In the genomic region with DNA sequence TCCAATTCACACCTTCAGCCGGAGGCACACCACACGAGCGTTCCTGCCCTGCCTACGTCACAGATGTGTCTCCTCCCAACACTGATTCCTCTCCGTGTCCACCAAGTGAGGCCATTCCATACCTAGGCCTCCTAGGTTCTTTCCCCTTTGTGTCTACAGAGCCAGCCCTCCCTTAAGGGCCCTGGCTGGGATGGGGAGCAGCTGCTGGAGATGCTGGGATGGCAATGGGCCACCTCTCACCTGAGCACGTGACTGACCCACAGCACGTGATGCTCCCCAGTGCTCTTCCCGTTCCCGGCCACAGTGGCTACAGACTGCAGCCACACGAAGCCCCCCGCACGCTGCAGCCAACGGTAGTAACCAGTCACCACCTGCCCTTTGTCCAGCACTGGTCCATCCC, we compare ENCODE assay signal across 26 mouse cellular contexts. TPM values are rescaled to one million over a fixed set of nuclear protein-coding genes. Genes with fewer than 3 reads are reported as not detected.
DNase-seq lines count a peak whose midpoint lies in the region; ATAC-seq and TF ChIP-seq lines count a peak whose summit lies in the region.
"Had no signal": no experiment of that assay in that cellular context is flagged by ENCODE, and none has a peak within 500 bp of the region (broad histone marks: within the 10 kb centered on the region; RNA-seq: fewer than 3 reads in every experiment).

No protein-coding gene starts in this region.

- DNase-seq in cerebellum, adult 11-12 months = peak; percentile 67
- DNase-seq in testis, postnatal 10 days (ENCODE audit: low spot score) = no peak
- DNase-seq in embryonic facial prominence, embryonic 10.5 days (ENCODE audit: low spot score) = no peak
- DNase-seq in right cerebral cortex, postnatal 36 days (ENCODE audit: low spot score in 2 of 2) = no peak
- DNase-seq: adrenal gland, postnatal 14 days; gastrocnemius, postnatal 14 days; heart, adult 2 months; kidney, postnatal 36 days; liver; lung, postnatal 4 days; retina, postnatal 1 day; right cerebral cortex, postnatal 4 days; thymus, adult 2 months; thymus, postnatal 4 days had no signal

- ATAC-seq in cerebellum, adult (ENCODE audit: insufficient number of reproducible peaks, low FRiP score, low TSS enrichment) = no peak
- 0 out of 2 replicates have a peak, but pooled peaks have one; percentile 13 for ATAC-seq in hindbrain, embryonic 16.5 days
- ATAC-seq in hindbrain, embryonic 12.5 days (ENCODE audit: low FRiP score) = no peak
- ATAC-seq: forebrain, embryonic 16.5 days; intestine, postnatal 0 days had no signal

- no peak overlapping the region for H3K4me3 ChIP-seq in hindbrain, embryonic 16.5 days (ENCODE audit: low read length)
- no peak overlapping the region for H3K4me3 ChIP-seq in hindbrain, embryonic 12.5 days
- H3K4me3 ChIP-seq in testis, adult 2 months (ENCODE audit: control insufficient read depth, low read depth, low read length) = peak overlapping the region; percentile 28
- H3K4me3 ChIP-seq in embryonic facial prominence, embryonic 10.5 days = no peak overlapping the region
- H3K4me3 ChIP-seq: embryonic facial prominence, embryonic 15.5 days; heart, adult 2 months; liver, embryonic 15.5 days; midbrain, embryonic 10.5 days; neural tube, embryonic 13.5 days; stomach, embryonic 15.5 days had no signal

- WGBS in hindbrain, embryonic 16.5 days = 67% methylated on average over 13 of the region's 13 CpGs
- WGBS in hindbrain, embryonic 12.5 days = 72% methylated on average over 13 of the region's 13 CpGs
- 68% methylated on average over 13 of the region's 13 CpGs for WGBS in embryonic facial prominence, embryonic 10.5 days

- no peaks in the 10 kb centered on the region for H3K9me3 ChIP-seq in hindbrain, embryonic 16.5 days (ENCODE audit: control insufficient read depth, low read length)
- H3K9me3 ChIP-seq in hindbrain, embryonic 12.5 days (replicated peaks) = peaks cover 7% of the 10 kb centered on the region; the same call in 1 of the 2 replicates
- H3K9me3 ChIP-seq in embryonic facial prominence, embryonic 10.5 days = peaks cover 11% of the 10 kb centered on the region
- H3K9me3 ChIP-seq: embryonic facial prominence, embryonic 15.5 days; liver, embryonic 15.5 days; neural tube, embryonic 13.5 days; stomach, embryonic 15.5 days had no signal

- no peak overlapping the region for H3K27ac ChIP-seq in hindbrain, embryonic 16.5 days (ENCODE audit: low read depth, low read length)
- no peak overlapping the region for H3K27ac ChIP-seq in hindbrain, embryonic 12.5 days
- H3K27ac ChIP-seq in testis, adult 2 months (ENCODE audit: control insufficient read depth, insufficient read depth, low read depth, low read length) = no peak overlapping the region
- H3K27ac ChIP-seq in embryonic facial prominence, embryonic 10.5 days (replicated peaks) = 0 out of 2 replicates have a peak overlapping the region, but pooled peaks have one; percentile 30
- H3K27ac ChIP-seq: embryonic facial prominence, embryonic 15.5 days; heart, adult 2 months; liver, embryonic 15.5 days; midbrain, embryonic 10.5 days; neural tube, embryonic 13.5 days; stomach, embryonic 15.5 days had no signal

- peaks cover 6% of the 10 kb centered on the region; the same call in 1 of the 2 replicates for H3K27me3 ChIP-seq in hindbrain, embryonic 16.5 days (replicated peaks; ENCODE audit: control insufficient read depth, insufficient read depth, low read length)
- H3K27me3 ChIP-seq in hindbrain, embryonic 12.5 days = peaks cover 27% of the 10 kb centered on the region
- H3K27me3 ChIP-seq in testis, adult 2 months (ENCODE audit: control insufficient read depth, insufficient read depth, low read length) = no peaks in the 10 kb centered on the region
- peaks cover 36% of the 10 kb centered on the region for H3K27me3 ChIP-seq in embryonic facial prominence, embryonic 10.5 days (replicated peaks; ENCODE audit: low read depth, poor library complexity, severe bottlenecking)
- H3K27me3 ChIP-seq: embryonic facial prominence, embryonic 15.5 days had no signal

- no peaks in the 10 kb centered on the region for H3K36me3 ChIP-seq in hindbrain, embryonic 16.5 days (ENCODE audit: control insufficient read depth, insufficient read depth, low read length)
- H3K36me3 ChIP-seq in hindbrain, embryonic 12.5 days = 0 out of 2 replicates have a peak, but pooled peaks cover under 1% of the 10 kb centered on the region
- H3K36me3 ChIP-seq in testis, adult 2 months (ENCODE audit: control insufficient read depth, insufficient read depth, low read length) = no peaks in the 10 kb centered on the region
- H3K36me3 ChIP-seq in embryonic facial prominence, embryonic 10.5 days (replicated peaks) = peaks cover 26% of the 10 kb centered on the region
- H3K36me3 ChIP-seq: liver, embryonic 15.5 days had no signal

- TF ChIP-seq POLR2A in testis, adult 2 months (IDR thresholded peaks at IDR 0.05; ENCODE audit: control insufficient read depth, low read depth, low read length) = no peak

- TF ChIP-seq CTCF in testis, adult 2 months (IDR thresholded peaks at IDR 0.05; ENCODE audit: control insufficient read depth, insufficient read depth, insufficient replicate concordance, low read depth, low read length) = no peak

- no peak overlapping the region for H3K4me2 ChIP-seq in hindbrain, embryonic 16.5 days (ENCODE audit: low read length)
- H3K4me2 ChIP-seq in hindbrain, embryonic 12.5 days (replicated peaks) = no peak overlapping the region
- H3K4me2 ChIP-seq: embryonic facial prominence, embryonic 15.5 days; liver, embryonic 15.5 days; neural tube, embryonic 13.5 days; stomach, embryonic 15.5 days had no signal

- no peaks in the 10 kb centered on the region for H3K4me1 ChIP-seq in hindbrain, embryonic 16.5 days (ENCODE audit: control insufficient read depth, insufficient read depth, low read depth, low read length)
- H3K4me1 ChIP-seq in hindbrain, embryonic 12.5 days = no peaks in the 10 kb centered on the region
- peaks cover 29% of the 10 kb centered on the region for H3K4me1 ChIP-seq in testis, adult 2 months (ENCODE audit: control insufficient read depth, insufficient read depth, low read length)
- H3K4me1 ChIP-seq in embryonic facial prominence, embryonic 10.5 days = no peaks in the 10 kb centered on the region
- H3K4me1 ChIP-seq: embryonic facial prominence, embryonic 15.5 days; liver, embryonic 15.5 days; midbrain, embryonic 10.5 days; stomach, embryonic 15.5 days had no signal

- no peak overlapping the region for H3K9ac ChIP-seq in hindbrain, embryonic 16.5 days (ENCODE audit: low read depth, low read length)
- no peak overlapping the region for H3K9ac ChIP-seq in hindbrain, embryonic 12.5 days
- H3K9ac ChIP-seq: embryonic facial prominence, embryonic 15.5 days; liver, embryonic 15.5 days; neural tube, embryonic 13.5 days; stomach, embryonic 15.5 days had no signal

RNA-seq across cellular contexts. Expression of gene Tmem160, which starts 8.0 kb away (rescaled TPM):
- polyA plus RNA-seq in hindbrain, embryonic 16.5 days (2015; fragmentation: Nextera tagmentation; extraction: Ambion mirVana) = 77.0 and 86.9 TPM in 2 replicates
- polyA plus RNA-seq in hindbrain, embryonic 12.5 days (2016; fragmentation: Nextera tagmentation; extraction: Ambion mirVana) = 52.6 and 55.9 TPM in 2 replicates
- polyA plus RNA-seq in testis, adult 2 months (2012; rRNA removed) = 3.5 and 5.6 TPM in 2 replicates
- polyA plus RNA-seq in embryonic facial prominence, embryonic 10.5 days (2016; fragmentation: Nextera tagmentation; extraction: Ambion mirVana) = 71.5 and 76.4 TPM in 2 replicates

RNA-seq across cellular contexts. Expression of gene Npas1, which starts 17.0 kb away (rescaled TPM):
- polyA plus RNA-seq in hindbrain, embryonic 16.5 days (2015; fragmentation: Nextera tagmentation; extraction: Ambion mirVana) = 5.4 and 6.3 TPM in 2 replicates
- polyA plus RNA-seq in hindbrain, embryonic 12.5 days (2016; fragmentation: Nextera tagmentation; extraction: Ambion mirVana) = 1.2 and 1.7 TPM in 2 replicates
- polyA plus RNA-seq in testis, adult 2 months (2012; rRNA removed) = 0.72 and 1.4 TPM in 2 replicates
- 0.98 and 1.4 TPM in 2 replicates for polyA plus RNA-seq in embryonic facial prominence, embryonic 10.5 days (2016; fragmentation: Nextera tagmentation; extraction: Ambion mirVana)
- polyA plus RNA-seq: heart, adult 2 months; kidney, embryonic 14.5 days had no signal

RNA-seq across cellular contexts. Expression of gene Zc3h4, which starts 59.9 kb away (rescaled TPM):
- 11.7 and 13.4 TPM in 2 replicates for polyA plus RNA-seq in hindbrain, embryonic 16.5 days (2015; fragmentation: Nextera tagmentation; extraction: Ambion mirVana)
- 26.4 and 30.0 TPM in 2 replicates for polyA plus RNA-seq in hindbrain, embryonic 12.5 days (2016; fragmentation: Nextera tagmentation; extraction: Ambion mirVana)
- polyA plus RNA-seq in testis, adult 2 months (2012; rRNA removed) = 14.4 and 17.2 TPM in 2 replicates
- polyA plus RNA-seq in embryonic facial prominence, embryonic 10.5 days (2016; fragmentation: Nextera tagmentation; extraction: Ambion mirVana) = 20.5 and 22.2 TPM in 2 replicates
